11 mouse cellular contexts compared by ENCODE assay signal in genomic region chr8:122110240-122110866, GRCm38 (mm10).
A peak's percentile ranks its signal among the peaks of the same experiment; 100 is the strongest.
DNase-seq lines count a peak whose midpoint lies in the region; ATAC-seq lines count a peak whose summit lies in the region.
"Had no signal": no experiment of that assay in that cellular context is flagged by ENCODE, and none has a peak within 500 bp of the region (broad histone marks: within the 10 kb centered on the region; RNA-seq: fewer than 3 reads in every experiment).

No protein-coding gene starts in this region.

- no peak overlapping the region for H3K4me3 ChIP-seq in embryonic facial prominence, embryonic 15.5 days (replicated peaks)
- H3K4me3 ChIP-seq in embryonic facial prominence, embryonic 10.5 days = no peak overlapping the region
- no peak overlapping the region for H3K4me3 ChIP-seq in lung, embryonic 15.5 days
- H3K4me3 ChIP-seq in heart, embryonic 15.5 days = no peak overlapping the region

- no peaks in the 10 kb centered on the region for H3K36me3 ChIP-seq in embryonic facial prominence, embryonic 15.5 days
- no peaks in the 10 kb centered on the region for H3K36me3 ChIP-seq in embryonic facial prominence, embryonic 10.5 days (replicated peaks)
- no peaks in the 10 kb centered on the region for H3K36me3 ChIP-seq in lung, embryonic 15.5 days
- H3K36me3 ChIP-seq in heart, embryonic 15.5 days = no peaks in the 10 kb centered on the region
- H3K36me3 ChIP-seq: G1E had no signal

- H3K9me3 ChIP-seq in embryonic facial prominence, embryonic 15.5 days (replicated peaks) = no peaks in the 10 kb centered on the region
- no peaks in the 10 kb centered on the region for H3K9me3 ChIP-seq in embryonic facial prominence, embryonic 10.5 days
- no peaks in the 10 kb centered on the region for H3K9me3 ChIP-seq in lung, embryonic 15.5 days
- no peaks in the 10 kb centered on the region for H3K9me3 ChIP-seq in heart, embryonic 15.5 days (replicated peaks)
- H3K9me3 ChIP-seq: G1E had no signal

- ATAC-seq in embryonic facial prominence, embryonic 15.5 days (ENCODE audit: insufficient number of reproducible peaks, low FRiP score, low TSS enrichment, low read depth) = no peak
- ATAC-seq in lung, embryonic 15.5 days (ENCODE audit: borderline replicate concordance, extremely low read depth, low FRiP score, low TSS enrichment) = no peak; the same call in 1 of the 2 replicates
- 0 out of 2 replicates have a peak, but pooled peaks have one; percentile 2 for ATAC-seq in heart, embryonic 15.5 days (replicated peaks; ENCODE audit: insufficient number of reproducible peaks, insufficient read depth, low FRiP score, low read depth)

- no peak overlapping the region for H3K9ac ChIP-seq in embryonic facial prominence, embryonic 15.5 days
- no peak overlapping the region for H3K9ac ChIP-seq in lung, embryonic 15.5 days
- no peak overlapping the region for H3K9ac ChIP-seq in heart, embryonic 15.5 days

- peaks cover 18% of the 10 kb centered on the region; the same call in 1 of the 2 replicates for H3K4me1 ChIP-seq in embryonic facial prominence, embryonic 15.5 days
- peaks cover 23% of the 10 kb centered on the region for H3K4me1 ChIP-seq in embryonic facial prominence, embryonic 10.5 days
- peaks cover 47% of the 10 kb centered on the region for H3K4me1 ChIP-seq in lung, embryonic 15.5 days
- H3K4me1 ChIP-seq in heart, embryonic 15.5 days (replicated peaks) = peaks cover 30% of the 10 kb centered on the region

- H3K4me2 ChIP-seq in embryonic facial prominence, embryonic 15.5 days (replicated peaks) = no peak overlapping the region
- no peak overlapping the region for H3K4me2 ChIP-seq in lung, embryonic 15.5 days
- no peak overlapping the region for H3K4me2 ChIP-seq in heart, embryonic 15.5 days

- DNase-seq in embryonic facial prominence, embryonic 10.5 days (ENCODE audit: low spot score) = no peak
- no peak for DNase-seq in lung, postnatal 25 days (ENCODE audit: low spot score)
- peak; percentile 70 for DNase-seq in testis, postnatal 10 days (ENCODE audit: low spot score)
- no peak for DNase-seq in frontal cortex, postnatal 10 days (ENCODE audit: low spot score in 2 of 2)
- no peak for DNase-seq in spleen, adult 18-20 months
- DNase-seq: cerebellum, postnatal 36 days; kidney, postnatal 25 days had no signal

- no peaks in the 10 kb centered on the region for H3K27me3 ChIP-seq in embryonic facial prominence, embryonic 15.5 days
- 0 out of 2 replicates have a peak, but pooled peaks cover 6% of the 10 kb centered on the region for H3K27me3 ChIP-seq in embryonic facial prominence, embryonic 10.5 days (replicated peaks; ENCODE audit: low read depth, poor library complexity, severe bottlenecking)
- H3K27me3 ChIP-seq in lung, embryonic 15.5 days = peaks cover 21% of the 10 kb centered on the region
- 0 out of 2 replicates have a peak, but pooled peaks cover 5% of the 10 kb centered on the region for H3K27me3 ChIP-seq in heart, embryonic 15.5 days

- peak overlapping the region; percentile 2; the same call in 1 of the 2 replicates for H3K27ac ChIP-seq in embryonic facial prominence, embryonic 15.5 days (replicated peaks)
- H3K27ac ChIP-seq in embryonic facial prominence, embryonic 10.5 days (replicated peaks) = no peak overlapping the region
- peak overlapping the region; percentile 70 for H3K27ac ChIP-seq in lung, embryonic 15.5 days
- H3K27ac ChIP-seq in heart, embryonic 15.5 days = no peak overlapping the region

- WGBS in embryonic facial prominence, embryonic 15.5 days = 63% methylated on average over 20 of the region's 20 CpGs
- WGBS in embryonic facial prominence, embryonic 10.5 days = 72% methylated on average over 20 of the region's 20 CpGs
- WGBS in lung, embryonic 15.5 days = 44% methylated on average over 20 of the region's 20 CpGs
- WGBS in heart, embryonic 15.5 days = 58% methylated on average over 20 of the region's 20 CpGs

Comparison
In these comparisons a context has a peak if more than half of its experiments do, and no peak if none do; other contexts are left out.
1. H3K27ac ChIP-seq: peak in embryonic facial prominence, embryonic 15.5 days (single experiment) and lung, embryonic 15.5 days (single experiment); none in embryonic facial prominence, embryonic 10.5 days (single experiment) and heart, embryonic 15.5 days (single experiment).